Mouse (Mus musculus) C2C12 (cell line): Measurements from ENCODE around the gene Cadm1. TPM values are rescaled to one million over a fixed set of nuclear protein-coding genes. Genes with fewer than 3 reads are reported as not detected.

Source experiments
- H3K27me3 ChIP-seq: one replicate; pipeline ENCODE4 v1.6.1; 2011; ENCODE audit not compliant: control insufficient read depth, insufficient read depth, insufficient read length
- H3K36me3 ChIP-seq: one replicate; pipeline ENCODE4 v1.6.1; 2011; ENCODE audit not compliant: control insufficient read depth, insufficient read depth
- H3K4me3 ChIP-seq: one replicate; pipeline ENCODE4 v1.5.1; 2011; ENCODE audit warnings: mild to moderate bottlenecking, control low read depth; ENCODE audit not compliant: poor library complexity, insufficient read depth, severe bottlenecking
- H3K79me2 ChIP-seq: one replicate; pipeline ENCODE4 v1.6.1; 2011; ENCODE audit not compliant: control insufficient read depth, insufficient read depth
- H3K79me3 ChIP-seq: one replicate; pipeline ENCODE4 v1.6.1; 2011; ENCODE audit warnings: low read depth, control low read depth
- H3ac ChIP-seq: one replicate; pipeline ENCODE3; 2011; ENCODE audit warnings: low read depth; ENCODE audit not compliant: control insufficient read depth, insufficient read length
- CEBPB ChIP-seq: IDR thresholded peaks from one replicate; pipeline ENCODE4 v1.6.1; 2011; ENCODE audit warnings: low read depth, mild to moderate bottlenecking, control low read depth, moderate library complexity
- CTCF ChIP-seq: IDR thresholded peaks from one replicate; pipeline ENCODE4 v1.5.1; 2011; ENCODE audit not compliant: control insufficient read depth, insufficient read depth, insufficient read length
- FOSL1 ChIP-seq: IDR thresholded peaks from one replicate; pipeline ENCODE4 v1.8.0; 2011; ENCODE audit warnings: mild to moderate bottlenecking, low read length; ENCODE audit not compliant: poor library complexity, insufficient read depth, severe bottlenecking
- MAX ChIP-seq: IDR thresholded peaks from one replicate; pipeline ENCODE4 v1.6.1; 2011; ENCODE audit warnings: mild to moderate bottlenecking, control low read depth
- MYOD1 ChIP-seq: IDR thresholded peaks from one replicate; pipeline ENCODE4 v1.6.1; 2011; ENCODE audit warnings: low read depth; ENCODE audit not compliant: control insufficient read depth, insufficient read length
- MYOG ChIP-seq: IDR thresholded peaks from one replicate; pipeline ENCODE4 v1.6.1; 2011; ENCODE audit not compliant: control insufficient read depth, insufficient read length; ENCODE audit errors: extremely low read depth
- USF1 ChIP-seq: IDR thresholded peaks from one replicate; pipeline ENCODE4 v1.6.1; 2011; ENCODE audit warnings: low read depth, mild to moderate bottlenecking, control low read depth, moderate library complexity
- polyA plus RNA-seq: library from polyadenylated mRNA; unstranded; fragments of >200 nt; fragmentation: generic; extraction: Trizol; gene quantifications from one replicate; pipeline ENCODE4 v1.2.1, GENCODE M21; 2012; ENCODE audit warnings: missing spikeins

Gene Cadm1
- polyA plus RNA-seq, 1 experiment: 41.8 TPM

GRCm38 (mm10) chr9:47762913-47763312 is 232.9 kb downstream of the Cadm1 start:
- Histone ChIP-seq H3K27me3 (no peaks in the 10 kb centered on the region), H3K36me3 (no peaks in the 10 kb centered on the region), H3K79me2 (no peaks in the 10 kb centered on the region), H3K4me3 (no peak overlapping the region), H3K79me3 (no peaks in the 10 kb centered on the region), H3ac (no peak overlapping the region)
- TF ChIP-seq CEBPB: no peak
- no peak for TF ChIP-seq MYOG
- TF ChIP-seq MAX: no peak
- TF ChIP-seq MYOD1: no peak
- no peak for TF ChIP-seq FOSL1
- TF ChIP-seq CTCF: no peak
- no peak for TF ChIP-seq USF1

- H3K4me3 ChIP-seq: no peak overlapping the region
- H3K36me3 ChIP-seq: no peaks in the 10 kb centered on the region
- H3ac ChIP-seq: no peak overlapping the region
- no peaks in the 10 kb centered on the region for H3K27me3 ChIP-seq
- H3K79me3 ChIP-seq: no peaks in the 10 kb centered on the region
- peaks cover 6% of the 10 kb centered on the region for H3K79me2 ChIP-seq
- no peak for TF ChIP-seq USF1
- no peak for TF ChIP-seq MYOG
- no peak for TF ChIP-seq CEBPB
- TF ChIP-seq FOSL1: no peak
- TF ChIP-seq MYOD1: no peak
- no peak for TF ChIP-seq CTCF
- no peak for TF ChIP-seq MAX
These were observed 234.9 kb downstream of the Cadm1 start for GRCm38 (mm10) chr9:47764920-47765319.

GRCm38 (mm10) chr9:47765323-47765722 is 235.3 kb downstream of the Cadm1 start:
- Histone ChIP-seq H3K79me2 (peaks cover 6% of the 10 kb centered on the region), H3ac (no peak overlapping the region), H3K27me3 (no peaks in the 10 kb centered on the region), H3K4me3 (no peak overlapping the region), H3K36me3 (no peaks in the 10 kb centered on the region), H3K79me3 (no peaks in the 10 kb centered on the region)
- TF ChIP-seq FOSL1 (no peak), CTCF (no peak), MYOD1 (no peak), MAX (no peak)

- Histone ChIP-seq H3K79me3 (no peaks in the 10 kb centered on the region), H3K79me2 (peaks cover 6% of the 10 kb centered on the region), H3ac (no peak overlapping the region), H3K4me3 (no peak overlapping the region), H3K27me3 (no peaks in the 10 kb centered on the region), H3K36me3 (no peaks in the 10 kb centered on the region)
- TF ChIP-seq MAX (no peak), MYOD1 (no peak), FOSL1 (no peak), USF1 (no peak), CTCF (no peak), CEBPB (no peak), MYOG (no peak)
These were observed 236.4 kb downstream of the Cadm1 start for GRCm38 (mm10) chr9:47766342-47766741.

GRCm38 (mm10) chr9:47770836-47771235 is 240.9 kb downstream of the Cadm1 start:
- TF ChIP-seq CEBPB: no peak
- no peak for TF ChIP-seq USF1
- no peak for TF ChIP-seq FOSL1
- TF ChIP-seq MAX: no peak
- no peak for TF ChIP-seq CTCF
- no peak for TF ChIP-seq MYOG
- H3K79me2 ChIP-seq: peaks cover 6% of the 10 kb centered on the region
- no peak overlapping the region for H3K4me3 ChIP-seq
- no peak overlapping the region for H3ac ChIP-seq
- no peaks in the 10 kb centered on the region for H3K27me3 ChIP-seq
- H3K79me3 ChIP-seq: no peaks in the 10 kb centered on the region
- H3K36me3 ChIP-seq: peaks cover 4% of the 10 kb centered on the region

- Histone ChIP-seq H3K79me3 (no peaks in the 10 kb centered on the region), H3K79me2 (peaks cover 6% of the 10 kb centered on the region), H3K36me3 (peaks cover 4% of the 10 kb centered on the region), H3K27me3 (no peaks in the 10 kb centered on the region), H3K4me3 (no peak overlapping the region), H3ac (no peak overlapping the region)
- TF ChIP-seq CEBPB (no peak), MYOD1 (peak; percentile 61)
These were observed 242.0 kb downstream of the Cadm1 start for GRCm38 (mm10) chr9:47771953-47772352.
